Mouse (Mus musculus): Measurements from ENCODE around the gene Ankfn1. TPM values are rescaled to one million over a fixed set of nuclear protein-coding genes. Genes with fewer than 3 reads are reported as not detected.

Ankfn1 gene
- polyA plus RNA-seq, 1 experiment from 2014 or later, result 2.8 TPM

DNA sequence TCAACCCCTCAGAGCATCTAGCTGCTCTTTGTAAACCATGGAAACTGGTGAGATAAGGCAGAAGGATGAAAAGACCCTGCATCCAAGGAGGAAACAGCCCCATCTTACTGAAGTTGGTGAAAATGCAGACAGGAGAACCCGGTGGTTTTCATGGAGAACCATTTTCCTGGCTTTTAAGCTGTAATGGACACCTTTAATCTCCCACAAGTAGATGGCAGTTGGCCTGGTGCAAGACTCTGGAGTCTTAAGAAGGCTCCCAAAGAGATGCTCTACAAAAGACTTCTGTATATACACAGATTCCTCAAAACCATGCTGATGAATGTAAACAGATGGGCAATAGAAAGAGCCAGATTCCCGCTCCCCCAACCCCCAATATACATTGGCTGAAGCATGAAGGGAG, 276.5 kb downstream of the Ankfn1 start:
- Histone ChIP-seq H3K4me3 (no peak overlapping the region), H3K9ac (no peak overlapping the region), H3K27ac (no peak overlapping the region), H3K4me1 (replicated peaks) (peaks cover 2% of the 10 kb centered on the region), H3K27me3 (0 out of 2 replicates have a peak, but pooled peaks cover 2% of the 10 kb centered on the region), H3K9me3 (no peaks in the 10 kb centered on the region), H3K4me2 (no peak overlapping the region), H3K36me3 (no peaks in the 10 kb centered on the region)
- WGBS, result 86% methylated on average over 2 of the region's 2 CpGs
- no peak for ATAC-seq (ENCODE audit: low FRiP score)

DNA sequence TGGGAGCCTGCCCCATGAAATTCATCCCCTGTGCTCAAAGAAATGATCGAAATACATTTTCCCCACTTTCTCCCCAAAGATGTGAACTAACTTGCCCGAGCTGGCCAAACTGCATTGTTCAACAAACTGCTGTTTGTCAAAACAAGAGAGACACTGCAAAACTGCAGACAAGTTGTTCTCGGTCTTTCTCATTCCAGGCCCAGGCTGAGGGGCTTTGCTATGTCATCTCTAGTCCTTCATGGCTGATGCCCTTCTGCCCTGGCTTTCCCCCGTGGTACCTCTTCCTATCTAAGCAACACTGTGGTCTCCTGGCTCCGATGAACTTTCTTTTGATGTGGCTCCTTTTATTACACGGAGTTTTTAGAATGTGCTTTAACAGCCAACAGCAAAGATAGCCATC, 296.4 kb downstream of the Ankfn1 start:
- Histone ChIP-seq H3K9me3 (no peaks in the 10 kb centered on the region), H3K9ac (no peak overlapping the region), H3K4me3 (no peak overlapping the region), H3K4me1 (replicated peaks) (no peaks in the 10 kb centered on the region), H3K27me3 (no peaks in the 10 kb centered on the region), H3K27ac (no peak overlapping the region), H3K36me3 (no peaks in the 10 kb centered on the region), H3K4me2 (no peak overlapping the region)
- whole genome bisulfite sequencing, result 82% methylated on average over 6 of the region's 6 CpGs
- ATAC-seq (ENCODE audit: low FRiP score), result no peak

DNA sequence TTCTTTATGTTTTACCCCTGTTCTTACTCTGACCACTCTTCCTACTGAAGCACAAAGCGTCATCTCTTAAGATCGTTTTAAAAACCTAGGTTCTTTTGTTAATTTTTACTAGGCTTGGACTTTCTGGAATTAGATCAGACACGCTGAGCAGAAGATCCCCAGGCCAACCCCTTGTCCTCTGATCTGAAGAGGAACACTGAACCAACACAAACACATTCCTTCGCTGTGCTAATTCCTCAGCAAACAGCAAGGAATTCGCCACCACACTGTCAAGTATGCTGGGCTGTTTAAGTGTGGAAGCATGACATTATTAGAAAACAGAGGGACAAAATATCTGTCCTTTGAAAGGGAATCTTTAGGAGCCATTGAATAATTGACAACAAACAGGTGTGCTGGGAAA, 300.5 kb downstream of the Ankfn1 start:
- H3K9me3 ChIP-seq, result no peaks in the 10 kb centered on the region
- H3K4me1 ChIP-seq (replicated peaks), result no peaks in the 10 kb centered on the region
- no peak overlapping the region for H3K9ac ChIP-seq
- H3K4me3 ChIP-seq, result no peak overlapping the region
- no peak for ATAC-seq (ENCODE audit: low FRiP score)
- no peak overlapping the region for H3K27ac ChIP-seq
- H3K27me3 ChIP-seq, result no peaks in the 10 kb centered on the region
- WGBS, result 76% methylated on average over 5 of the region's 5 CpGs
- H3K4me2 ChIP-seq, result no peak overlapping the region
- H3K36me3 ChIP-seq, result no peaks in the 10 kb centered on the region

DNA sequence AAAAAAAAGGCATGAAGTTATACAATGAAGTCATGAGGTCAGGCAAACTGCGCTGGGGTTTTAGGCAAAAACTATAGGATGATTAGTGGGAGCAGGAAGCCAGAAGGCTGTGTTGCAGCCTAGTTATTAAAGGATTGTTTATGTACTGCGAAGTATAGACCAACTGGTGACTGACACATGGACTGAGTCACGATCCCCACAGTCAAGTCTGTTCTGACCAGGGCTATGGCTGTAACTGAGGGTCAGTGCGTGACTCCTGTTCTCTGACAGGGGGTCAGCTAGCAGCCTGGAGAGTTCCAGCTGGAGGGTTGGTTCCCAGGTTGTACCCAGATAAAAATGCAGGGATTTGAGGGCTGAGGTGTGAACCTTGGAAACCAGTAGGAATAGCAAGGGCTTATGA, 301.4 kb downstream of the Ankfn1 start:
- ATAC-seq (ENCODE audit: low FRiP score), result no peak
- H3K4me1 ChIP-seq (replicated peaks), result no peaks in the 10 kb centered on the region
- H3K9me3 ChIP-seq, result no peaks in the 10 kb centered on the region
- H3K4me2 ChIP-seq, result no peak overlapping the region
- WGBS, result 80% methylated on average over 4 of the region's 4 CpGs
- no peak overlapping the region for H3K9ac ChIP-seq
- H3K27me3 ChIP-seq, result no peaks in the 10 kb centered on the region
- H3K27ac ChIP-seq, result no peak overlapping the region
- no peak overlapping the region for H3K4me3 ChIP-seq
- H3K36me3 ChIP-seq, result no peaks in the 10 kb centered on the region

DNA sequence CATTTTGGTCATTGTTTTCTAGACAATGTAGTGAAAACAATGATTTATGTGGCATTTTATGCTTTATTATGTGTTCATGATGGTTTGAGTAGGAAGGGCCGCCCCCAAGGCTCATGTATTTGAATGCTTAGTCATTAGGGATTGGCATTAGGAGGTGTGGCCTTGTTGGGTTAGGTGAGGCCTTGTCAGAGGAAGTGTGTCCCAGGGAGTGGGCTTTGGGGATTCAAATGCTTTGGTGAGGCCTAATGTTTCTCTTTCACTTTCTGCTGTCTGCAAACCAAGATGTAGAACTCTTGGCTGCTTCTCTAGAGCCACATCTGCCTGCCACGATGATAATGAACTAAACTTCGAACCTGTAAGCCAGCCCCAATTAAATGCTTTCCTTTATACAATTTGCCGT, 304.6 kb downstream of the Ankfn1 start:
- WGBS, result 85% methylated on average over 4 of the region's 4 CpGs
- H3K36me3 ChIP-seq, result no peaks in the 10 kb centered on the region

DNA sequence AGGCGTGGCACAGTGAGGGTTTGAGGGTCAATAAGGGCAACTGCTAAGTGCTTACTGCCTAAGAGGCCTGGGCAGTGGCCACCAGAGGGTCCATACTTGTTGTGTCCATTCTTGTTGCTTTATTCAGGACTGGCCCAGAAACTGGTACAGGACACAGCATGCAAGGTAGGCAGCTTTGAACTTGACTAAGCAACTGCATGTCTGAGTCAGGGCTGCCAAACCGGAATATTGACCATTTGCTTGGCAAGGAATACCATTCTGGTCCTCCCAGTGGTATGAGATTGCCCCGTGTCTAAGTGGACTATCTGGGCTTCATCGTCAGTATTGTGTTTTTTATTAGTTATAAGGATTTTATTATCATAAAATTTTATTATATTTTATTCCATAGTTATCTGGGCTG, 312.1 kb downstream of the Ankfn1 start:
- H3K4me3 ChIP-seq, result no peak overlapping the region
- H3K36me3 ChIP-seq, result no peaks in the 10 kb centered on the region
- no peak overlapping the region for H3K4me2 ChIP-seq
- H3K9me3 ChIP-seq, result no peaks in the 10 kb centered on the region
- no peaks in the 10 kb centered on the region for H3K4me1 ChIP-seq (replicated peaks)
- WGBS, result 91% methylated on average over 4 of the region's 4 CpGs
- ATAC-seq (ENCODE audit: low FRiP score), result no peak
- H3K9ac ChIP-seq, result no peak overlapping the region
- no peaks in the 10 kb centered on the region for H3K27me3 ChIP-seq
- no peak overlapping the region for H3K27ac ChIP-seq

More for the DNA sequence above, 304.6 kb downstream of the Ankfn1 start:
- Histone ChIP-seq H3K27ac (no peak overlapping the region), H3K9me3 (no peaks in the 10 kb centered on the region), H3K4me1 (replicated peaks) (no peaks in the 10 kb centered on the region), H3K27me3 (no peaks in the 10 kb centered on the region), H3K9ac (no peak overlapping the region), H3K4me2 (no peak overlapping the region), H3K4me3 (no peak overlapping the region)
- no peak for ATAC-seq (ENCODE audit: low FRiP score)

DNA sequence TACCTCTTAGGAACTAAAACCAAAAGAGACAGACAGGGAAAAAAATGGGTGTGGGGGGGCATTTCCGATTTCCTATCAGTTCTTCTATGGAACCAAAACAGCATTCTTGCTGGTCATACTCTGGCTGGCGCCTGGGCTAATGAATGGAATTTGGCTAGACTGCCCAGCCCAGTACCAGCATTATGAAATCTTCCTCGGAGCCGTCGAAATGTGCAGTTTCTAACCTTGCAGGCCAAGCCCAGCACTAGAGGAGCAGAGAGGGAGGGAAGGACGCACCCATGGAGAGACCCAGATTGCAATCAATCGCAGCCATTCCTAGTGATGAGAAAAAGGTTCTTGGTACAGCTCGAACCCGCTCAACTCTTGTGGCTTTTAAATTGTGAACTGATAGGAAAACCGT, 315.2 kb downstream of the Ankfn1 start:
- Histone ChIP-seq H3K9ac (no peak overlapping the region), H3K4me3 (no peak overlapping the region)

DNA sequence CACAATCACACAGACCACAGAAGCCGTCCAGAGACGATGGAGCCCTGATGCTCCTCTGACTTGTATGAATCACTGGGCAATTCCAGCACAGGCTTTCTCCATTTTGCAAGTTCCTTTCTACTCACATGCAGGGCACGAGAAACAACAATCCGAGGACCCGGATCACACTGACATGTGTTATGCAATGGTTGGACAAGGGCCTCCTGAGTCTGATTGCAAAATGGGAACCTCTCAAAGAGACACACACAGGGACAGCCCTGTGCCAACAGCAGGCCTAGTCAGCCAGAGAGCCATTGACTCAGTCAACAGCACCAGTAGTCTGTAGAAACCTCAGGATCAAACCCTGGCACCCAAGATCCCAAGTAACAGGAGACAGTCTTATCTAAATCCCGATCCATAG, 318.0 kb downstream of the Ankfn1 start:
- Histone ChIP-seq H3K9ac (no peak overlapping the region), H3K4me3 (no peak overlapping the region), H3K27me3 (no peaks in the 10 kb centered on the region), H3K4me1 (replicated peaks) (peaks cover 4% of the 10 kb centered on the region), H3K9me3 (no peaks in the 10 kb centered on the region), H3K4me2 (no peak overlapping the region), H3K36me3 (no peaks in the 10 kb centered on the region), H3K27ac (no peak overlapping the region)
- no peak for ATAC-seq (ENCODE audit: low FRiP score)
- 92% methylated on average over 6 of the region's 6 CpGs for WGBS

More for the DNA sequence above, 315.2 kb downstream of the Ankfn1 start:
- no peak for ATAC-seq (ENCODE audit: low FRiP score)
- no peaks in the 10 kb centered on the region for H3K27me3 ChIP-seq
- no peaks in the 10 kb centered on the region for H3K9me3 ChIP-seq
- no peak overlapping the region for H3K4me2 ChIP-seq
- H3K36me3 ChIP-seq, result no peaks in the 10 kb centered on the region
- H3K27ac ChIP-seq, result no peak overlapping the region
- no peaks in the 10 kb centered on the region for H3K4me1 ChIP-seq (replicated peaks)
- WGBS, result 90% methylated on average over 10 of the region's 10 CpGs

DNA sequence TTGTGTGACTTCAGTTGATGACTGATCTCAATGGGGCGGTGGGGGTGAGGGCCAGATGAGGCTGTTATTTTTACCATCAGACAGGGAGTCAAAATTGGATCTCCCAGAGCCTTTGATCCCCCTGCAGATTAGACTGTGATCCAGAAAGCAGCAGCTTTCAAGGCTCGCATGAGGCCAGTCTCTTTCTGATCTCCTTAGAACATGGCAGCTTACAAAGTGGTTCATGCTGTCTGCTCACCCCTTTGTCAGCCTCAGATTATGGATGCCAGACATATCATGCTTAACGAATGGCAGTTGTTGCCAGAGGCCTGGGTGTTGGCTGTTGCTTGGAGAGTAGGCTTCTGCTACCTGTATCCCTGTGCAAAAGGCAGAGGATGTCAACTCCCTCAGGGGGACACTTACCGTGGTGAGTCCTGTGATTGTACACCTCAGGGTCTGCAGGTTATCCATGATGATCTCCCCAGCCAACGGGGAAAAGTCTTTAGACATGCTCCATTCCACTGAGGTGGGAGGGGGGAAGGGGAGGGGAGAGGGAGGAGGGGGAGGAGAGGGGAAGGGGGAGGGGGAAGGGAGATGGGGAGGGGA, 321.7 kb downstream of the Ankfn1 start:
- Histone ChIP-seq H3K9me3 (no peaks in the 10 kb centered on the region), H3K9ac (no peak overlapping the region), H3K4me1 (replicated peaks) (peaks cover 10% of the 10 kb centered on the region), H3K36me3 (no peaks in the 10 kb centered on the region), H3K4me3 (no peak overlapping the region), H3K27me3 (no peaks in the 10 kb centered on the region), H3K27ac (no peak overlapping the region), H3K4me2 (no peak overlapping the region)
- no peak for ATAC-seq (ENCODE audit: low FRiP score)
- 48% methylated on average over 5 of the region's 5 CpGs for WGBS

DNA sequence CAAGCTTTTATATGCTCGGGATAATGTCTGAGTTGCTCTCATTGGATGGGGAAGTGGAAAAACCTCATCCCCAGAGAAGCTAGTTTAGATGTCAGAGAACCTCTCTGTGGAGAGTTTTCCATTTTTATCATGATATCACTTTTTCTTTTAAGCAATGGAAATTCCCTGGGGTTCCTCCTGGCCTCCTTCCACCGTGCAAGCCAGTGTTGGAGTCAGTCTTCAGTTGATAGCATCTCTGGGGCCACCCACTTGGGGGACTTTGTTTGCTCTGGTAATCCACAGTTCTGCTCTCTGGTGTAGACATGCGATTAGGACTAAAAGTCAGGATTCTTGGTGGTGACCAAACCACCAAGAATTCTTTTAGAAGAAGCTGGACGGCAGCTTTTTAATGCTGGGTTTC, 322.8 kb downstream of the Ankfn1 start:
- no peak for ATAC-seq (ENCODE audit: low FRiP score)

DNA sequence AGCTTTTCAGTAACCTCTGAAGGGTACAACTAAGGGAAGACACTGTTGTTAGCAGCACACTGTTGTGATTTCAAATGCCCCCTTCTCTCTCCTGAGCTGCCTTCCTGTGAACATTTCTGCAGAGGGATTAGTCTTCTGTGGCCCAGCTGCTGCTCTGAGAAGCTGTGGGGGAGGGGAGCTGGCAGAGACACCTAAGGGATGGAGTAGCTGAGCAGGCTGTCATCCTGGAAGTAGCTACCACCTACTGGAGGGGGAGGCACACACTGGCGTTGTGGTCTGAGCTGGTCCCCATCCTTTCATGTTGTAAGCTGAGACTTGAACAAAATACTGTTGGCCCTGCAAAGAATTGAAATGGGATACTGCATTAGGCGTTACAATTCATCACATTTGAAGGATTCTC, 324.6 kb downstream of the Ankfn1 start:
- Histone ChIP-seq H3K9me3 (no peaks in the 10 kb centered on the region), H3K9ac (no peak overlapping the region), H3K4me3 (no peak overlapping the region), H3K4me1 (replicated peaks) (peaks cover 10% of the 10 kb centered on the region), H3K27ac (0 out of 2 replicates have a peak overlapping the region, but pooled peaks have one; percentile 12), H3K4me2 (no peak overlapping the region), H3K36me3 (no peaks in the 10 kb centered on the region), H3K27me3 (no peaks in the 10 kb centered on the region)
- no peak for ATAC-seq (ENCODE audit: low FRiP score)
- 27% methylated on average over 2 of the region's 2 CpGs for WGBS

More for the DNA sequence above, 322.8 kb downstream of the Ankfn1 start:
- H3K36me3 ChIP-seq, result no peaks in the 10 kb centered on the region
- no peaks in the 10 kb centered on the region for H3K9me3 ChIP-seq
- peaks cover 10% of the 10 kb centered on the region for H3K4me1 ChIP-seq (replicated peaks)
- H3K4me2 ChIP-seq, result no peak overlapping the region
- no peak overlapping the region for H3K4me3 ChIP-seq
- no peaks in the 10 kb centered on the region for H3K27me3 ChIP-seq
- H3K27ac ChIP-seq, result no peak overlapping the region
- H3K9ac ChIP-seq, result no peak overlapping the region
- WGBS, result 75% methylated on average over 4 of the region's 4 CpGs

DNA sequence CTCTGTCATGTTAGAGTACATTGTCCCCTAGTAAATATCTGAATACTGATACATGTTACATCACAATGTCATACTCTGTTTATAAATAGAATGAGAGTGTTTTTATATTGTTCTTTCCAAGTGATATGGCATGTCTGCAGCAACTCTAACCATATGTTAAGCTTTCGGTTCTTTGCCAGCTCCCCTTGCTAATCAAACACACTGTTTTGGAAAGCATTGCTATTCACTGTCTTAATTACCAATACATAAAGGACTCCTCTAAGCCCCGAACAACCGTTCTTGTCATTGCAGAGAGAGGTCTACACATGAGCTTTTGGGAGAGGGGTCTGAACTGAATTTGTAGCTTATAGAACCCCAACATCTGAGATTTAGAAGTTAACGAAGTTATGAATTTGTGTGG, 327.0 kb downstream of the Ankfn1 start:
- Histone ChIP-seq H3K9ac (no peak overlapping the region), H3K4me3 (no peak overlapping the region), H3K4me1 (replicated peaks) (peaks cover 6% of the 10 kb centered on the region; the same call in 1 of the 2 replicates), H3K27ac (no peak overlapping the region), H3K36me3 (no peaks in the 10 kb centered on the region), H3K27me3 (no peaks in the 10 kb centered on the region), H3K9me3 (no peaks in the 10 kb centered on the region), H3K4me2 (no peak overlapping the region)
- ATAC-seq (ENCODE audit: low FRiP score), result no peak
- 88% methylated on average over 4 of the region's 4 CpGs for WGBS

DNA sequence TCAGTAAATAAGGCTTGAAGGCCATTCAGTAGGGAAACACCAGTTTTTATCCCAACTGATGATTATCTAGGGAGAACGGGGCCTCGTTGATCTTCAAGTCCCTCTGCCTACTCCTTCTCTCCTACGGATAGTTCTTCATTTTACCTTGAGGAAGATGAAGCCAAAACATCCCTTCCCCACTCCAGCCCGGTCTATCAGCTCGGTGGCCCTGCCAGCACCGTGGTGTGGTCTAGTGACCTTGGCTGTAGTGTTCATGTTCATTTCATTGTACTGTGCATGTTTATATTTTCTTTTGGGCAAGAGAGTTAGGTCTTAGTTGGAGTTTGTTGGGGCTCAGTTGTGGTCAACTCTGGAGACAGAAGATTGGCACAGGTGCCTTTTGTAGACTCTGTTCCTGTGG, 328.5 kb downstream of the Ankfn1 start:
- Histone ChIP-seq H3K36me3 (no peaks in the 10 kb centered on the region), H3K9me3 (no peaks in the 10 kb centered on the region), H3K4me2 (no peak overlapping the region), H3K27ac (no peak overlapping the region), H3K27me3 (no peaks in the 10 kb centered on the region), H3K4me1 (replicated peaks) (peaks cover 6% of the 10 kb centered on the region; the same call in 1 of the 2 replicates), H3K4me3 (no peak overlapping the region), H3K9ac (no peak overlapping the region)
- 90% methylated on average over 6 of the region's 6 CpGs for WGBS
- ATAC-seq (ENCODE audit: low FRiP score), result no peak

Measured in hindbrain, embryonic 13.5 days (tissue).